Mouse (Mus musculus) limb, embryonic 12.5 days (tissue): Measurements from ENCODE around the gene Adamts4. TPM values are rescaled to one million over a fixed set of nuclear protein-coding genes. Genes with fewer than 3 reads are reported as not detected.

Experiments
- ATAC-seq: fragments of 200-750 bp; cut with Nextera tagmentation; 2 replicates; pipeline ENCODE4 v1.8.0; 2017; ENCODE audit warnings: low read depth, moderate TSS enrichment; ENCODE audit not compliant: insufficient number of reproducible peaks, insufficient read depth, low FRiP score, low TSS enrichment
- H3K27ac ChIP-seq: fragments of 300-500 bp; sonication (generic); 2 replicates; pipeline ENCODE4 v1.5.1; 2016; ENCODE audit warnings: mild to moderate bottlenecking, moderate library complexity
- H3K27me3 ChIP-seq: fragments of 300-500 bp; sonication (generic); 2 replicates; pipeline ENCODE4 v1.6.1; 2016; ENCODE audit warnings: mild to moderate bottlenecking, moderate library complexity
- H3K36me3 ChIP-seq: fragments of 300-500 bp; sonication (generic); 2 replicates; pipeline ENCODE4 v1.6.1; 2016; ENCODE audit warnings: mild to moderate bottlenecking, moderate library complexity
- H3K4me1 ChIP-seq: fragments of 300-500 bp; sonication (generic); replicated peaks from 2 replicates; pipeline ENCODE4 v1.6.1; 2016
- H3K4me2 ChIP-seq: fragments of 300-500 bp; sonication (generic); 2 replicates; pipeline ENCODE4 v1.6.1; 2016; ENCODE audit warnings: mild to moderate bottlenecking, moderate library complexity
- H3K4me3 ChIP-seq: fragments of 300-500 bp; sonication (generic); replicated peaks from 2 replicates; pipeline ENCODE4 v1.5.1; 2016; ENCODE audit warnings: mild to moderate bottlenecking
- H3K9ac ChIP-seq: fragments of 300-500 bp; sonication (generic); replicated peaks from 2 replicates; pipeline ENCODE4 v1.6.1; 2016; ENCODE audit warnings: mild to moderate bottlenecking, moderate library complexity
- H3K9me3 ChIP-seq: fragments of 300-500 bp; sonication (generic); 2 replicates; pipeline ENCODE4 v1.6.1; 2016; ENCODE audit warnings: mild to moderate bottlenecking, moderate library complexity
- WGBS: fragments of 180-500 bp; shearing (Covaris S2); methylation state at CpG from one replicate; pipeline ENCODE4 v1.1.7; 2016; 5-methylcytosine and 5-hydroxymethylcytosine counted together
- polyA plus RNA-seq: library from polyadenylated mRNA; unstranded; fragments of >200 nt; fragmentation: Nextera tagmentation; extraction: Ambion mirVana; gene quantifications from 2 replicates; pipeline ENCODE4 v1.2.1, GENCODE M21; 2016

The Adamts4 gene
- polyA plus RNA-seq, 1 experiment from 2014 or later, result 10.5 TPM

GRCm38 (mm10) chr1:171272086-171272485 lies 21.9 kb downstream of the Adamts4 start:
- no peak for ATAC-seq
- no peak overlapping the region; the same call in 1 of the 2 replicates for H3K4me3 ChIP-seq
- WGBS, result 92% methylated on average over 3 of the region's 3 CpGs
- H3K4me2 ChIP-seq, result peak overlapping the region; percentile 95; the same call in 1 of the 2 replicates
- H3K9me3 ChIP-seq, result no peaks in the 10 kb centered on the region
- H3K4me1 ChIP-seq, result peaks cover 7% of the 10 kb centered on the region
- H3K27me3 ChIP-seq, result no peaks in the 10 kb centered on the region; the same call in 1 of the 2 replicates
- H3K27ac ChIP-seq, result no peak overlapping the region
- H3K9ac ChIP-seq, result no peak overlapping the region
- H3K36me3 ChIP-seq, result peaks cover 55% of the 10 kb centered on the region

- Histone ChIP-seq H3K27me3 (no peaks in the 10 kb centered on the region), H3K4me3 (no peak overlapping the region), H3K27ac (no peak overlapping the region), H3K36me3 (peaks cover 76% of the 10 kb centered on the region), H3K4me2 (no peak overlapping the region), H3K9ac (no peak overlapping the region), H3K9me3 (no peaks in the 10 kb centered on the region), H3K4me1 (peaks cover 7% of the 10 kb centered on the region)
- ATAC-seq, result no peak
- 92% methylated on average over 12 of the region's 12 CpGs for WGBS
Measured at GRCm38 (mm10) chr1:171274171-171274570, 23.9 kb downstream of the Adamts4 start.

GRCm38 (mm10) chr1:171275144-171275734 lies 25.0 kb downstream of the Adamts4 start:
- H3K4me2 ChIP-seq, result no peak overlapping the region
- 94% methylated on average over 11 of the region's 11 CpGs for WGBS
- H3K27me3 ChIP-seq, result no peaks in the 10 kb centered on the region
- H3K4me3 ChIP-seq, result no peak overlapping the region
- no peak for ATAC-seq
- no peak overlapping the region for H3K27ac ChIP-seq
- H3K9ac ChIP-seq, result no peak overlapping the region
- H3K4me1 ChIP-seq, result peaks cover 17% of the 10 kb centered on the region
- no peaks in the 10 kb centered on the region for H3K9me3 ChIP-seq
- peaks cover 76% of the 10 kb centered on the region for H3K36me3 ChIP-seq

- Histone ChIP-seq H3K4me1 (peaks cover 12% of the 10 kb centered on the region), H3K4me2 (no peak overlapping the region), H3K4me3 (no peak overlapping the region), H3K9me3 (no peaks in the 10 kb centered on the region), H3K9ac (no peak overlapping the region), H3K27me3 (no peaks in the 10 kb centered on the region), H3K36me3 (peaks cover 76% of the 10 kb centered on the region), H3K27ac (no peak overlapping the region)
- WGBS, result 90% methylated on average over 14 of the region's 14 CpGs
- ATAC-seq, result no peak
Measured at GRCm38 (mm10) chr1:171276110-171276748, 26.0 kb downstream of the Adamts4 start.

- Histone ChIP-seq H3K9me3 (no peaks in the 10 kb centered on the region), H3K4me1 (peaks cover 15% of the 10 kb centered on the region), H3K4me3 (no peak overlapping the region), H3K36me3 (peaks cover 71% of the 10 kb centered on the region), H3K4me2 (no peak overlapping the region), H3K27ac (no peak overlapping the region), H3K27me3 (no peaks in the 10 kb centered on the region), H3K9ac (no peak overlapping the region)
- no peak for ATAC-seq
- WGBS, result 80% methylated on average over 10 of the region's 10 CpGs
Measured at GRCm38 (mm10) chr1:171277736-171278135, 27.5 kb downstream of the Adamts4 start.

GRCm38 (mm10) chr1:171278436-171278835 lies 28.2 kb downstream of the Adamts4 start:
- Histone ChIP-seq H3K4me3 (no peak overlapping the region), H3K9me3 (no peaks in the 10 kb centered on the region), H3K4me2 (no peak overlapping the region), H3K9ac (no peak overlapping the region), H3K36me3 (peaks cover 71% of the 10 kb centered on the region), H3K4me1 (peaks cover 15% of the 10 kb centered on the region), H3K27ac (no peak overlapping the region), H3K27me3 (no peaks in the 10 kb centered on the region)
- WGBS, result 94% methylated on average over 8 of the region's 8 CpGs
- ATAC-seq, result no peak

GRCm38 (mm10) chr1:171279012-171279705 lies 28.9 kb downstream of the Adamts4 start:
- 89% methylated on average over 14 of the region's 14 CpGs for WGBS
- Histone ChIP-seq H3K27me3 (no peaks in the 10 kb centered on the region), H3K36me3 (peaks cover 70% of the 10 kb centered on the region), H3K9ac (0 out of 2 replicates have a peak overlapping the region, but pooled peaks have one; percentile 79), H3K4me1 (peaks cover 15% of the 10 kb centered on the region), H3K9me3 (no peaks in the 10 kb centered on the region), H3K27ac (no peak overlapping the region), H3K4me3 (no peak overlapping the region), H3K4me2 (peak overlapping the region; percentile 93)
- ATAC-seq, result no peak

GRCm38 (mm10) chr1:171279721-171280120 lies 29.5 kb downstream of the Adamts4 start:
- Histone ChIP-seq H3K9ac (peak overlapping the region; percentile 79), H3K27ac (no peak overlapping the region), H3K4me1 (peaks cover 15% of the 10 kb centered on the region), H3K36me3 (peaks cover 69% of the 10 kb centered on the region), H3K4me3 (peak overlapping the region; percentile 61), H3K9me3 (no peaks in the 10 kb centered on the region), H3K27me3 (no peaks in the 10 kb centered on the region), H3K4me2 (peak overlapping the region; percentile 93)
- 63% methylated on average over 5 of the region's 5 CpGs for WGBS
- no peak for ATAC-seq

- Histone ChIP-seq H3K4me3 (peak overlapping the region; percentile 61), H3K9me3 (no peaks in the 10 kb centered on the region), H3K36me3 (peaks cover 69% of the 10 kb centered on the region), H3K4me2 (peak overlapping the region; percentile 93), H3K27ac (peak overlapping the region; percentile 36; the same call in 1 of the 2 replicates), H3K27me3 (no peaks in the 10 kb centered on the region), H3K9ac (peak overlapping the region; percentile 79), H3K4me1 (peaks cover 15% of the 10 kb centered on the region)
- WGBS, result under 1% methylated on average over 25 of the region's 25 CpGs
- ATAC-seq, result no peak; the same call in 1 of the 2 replicates
Measured at GRCm38 (mm10) chr1:171280250-171280915, 30.2 kb downstream of the Adamts4 start.

- H3K4me3 ChIP-seq, result peak within 1 kb of the TSS; percentile 61
- H3K4me2 ChIP-seq, result peak within 1 kb of the TSS; percentile 93
- H3K27ac ChIP-seq, result peak within 1 kb of the TSS; percentile 90
- H3K36me3 ChIP-seq, result peaks cover 69% of the 10 kb centered on the region
- H3K4me1 ChIP-seq, result peaks cover 15% of the 10 kb centered on the region
- no peaks in the 10 kb centered on the region for H3K27me3 ChIP-seq
- under 1% methylated on average over 26 of the region's 26 CpGs for WGBS
- ATAC-seq, result peak; percentile 98
- H3K9me3 ChIP-seq, result no peaks in the 10 kb centered on the region
- peak within 1 kb of the TSS; percentile 79 for H3K9ac ChIP-seq
Measured at GRCm38 (mm10) chr1:171280916-171281527, 30.8 kb downstream of the Adamts4 start, which contains the start of gene Ppox. Gene Ppox (minus strand): TSS chr1:171281186.
